Mouse (Mus musculus) heart, postnatal 0 days (tissue): ENCODE measurements around the gene Ntn4. TPM values are rescaled to one million over a fixed set of nuclear protein-coding genes. Genes with fewer than 3 reads are reported as not detected.
A peak's percentile ranks its signal among the peaks of the same experiment; 100 is the strongest.

Source experiments
- ATAC-seq: fragments of 200-750 bp; cut with Nextera tagmentation; 2 replicates; pipeline ENCODE4 v1.8.0; 2017; ENCODE audit warnings: low read depth, moderate number of reproducible peaks, moderate library complexity; ENCODE audit not compliant: insufficient read depth
- DNase-seq: peaks from one replicate; pipeline ENCODE4 v3.0.0-alpha.2; 2016; ENCODE audit warnings: low spot score
- H3K27ac ChIP-seq: fragments of 300-500 bp; sonication (generic); 2 replicates; pipeline ENCODE4 v1.5.1; 2014; ENCODE audit warnings: low read depth, mild to moderate bottlenecking
- H3K27me3 ChIP-seq: fragments of 300-500 bp; sonication (generic); 2 replicates; pipeline ENCODE4 v1.6.1; 2014; ENCODE audit warnings: low read length, mixed read lengths; ENCODE audit not compliant: control insufficient read depth, insufficient read depth
- H3K36me3 ChIP-seq: fragments of 300-500 bp; sonication (generic); replicated peaks from 2 replicates; pipeline ENCODE4 v1.6.1; 2014; ENCODE audit warnings: low read length, mixed read lengths; ENCODE audit not compliant: control insufficient read depth, insufficient read depth
- H3K4me1 ChIP-seq: fragments of 300-500 bp; sonication (generic); 2 replicates; pipeline ENCODE4 v1.6.1; 2014; ENCODE audit warnings: antibody characterized with exemption; ENCODE audit not compliant: control insufficient read depth, insufficient read depth
- H3K4me2 ChIP-seq: fragments of 300-500 bp; sonication (generic); 2 replicates; pipeline ENCODE4 v1.6.1; 2014; ENCODE audit warnings: low read depth, mild to moderate bottlenecking, low read length, moderate library complexity
- H3K4me3 ChIP-seq: fragments of 300-500 bp; sonication (generic); 2 replicates; pipeline ENCODE4 v1.5.1; 2014; ENCODE audit warnings: low read depth, low read length
- H3K9ac ChIP-seq: fragments of 300-500 bp; sonication (generic); replicated peaks from 2 replicates; pipeline ENCODE4 v1.6.1; 2014; ENCODE audit warnings: low read depth, low read length, mixed read lengths
- H3K9me3 ChIP-seq: fragments of 300-500 bp; sonication (generic); replicated peaks from 2 replicates; pipeline ENCODE4 v1.6.1; 2016; ENCODE audit warnings: low read length; ENCODE audit not compliant: control insufficient read depth
- CTCF ChIP-seq: IDR thresholded peaks from 2 replicates; pipeline ENCODE4 v1.5.1; 2016; ENCODE audit warnings: antibody characterized with exemption, control low read depth, low read depth
- EP300 ChIP-seq: IDR thresholded peaks from 2 replicates; pipeline ENCODE4 v1.6.1; 2016; ENCODE audit warnings: antibody characterized with exemption, low read depth
- WGBS: fragments of 180-500 bp; shearing (Covaris S2); extraction: QIAGEN DNeasy Blood & Tissue Kit; methylation state at CpG from one replicate; pipeline ENCODE4 v1.1.7; 2014; 5-methylcytosine and 5-hydroxymethylcytosine counted together
- polyA plus RNA-seq: library from polyadenylated mRNA; unstranded; fragments of >200 nt; fragmentation: Nextera tagmentation; extraction: Ambion mirVana; gene quantifications from 2 replicates; pipeline ENCODE4 v1.2.1, GENCODE M21; 2015
- total RNA-seq: library from RNA; depleted of rRNA; stranded (reverse); fragments of >200 nt; gene quantifications from 2 replicates; pipeline ENCODE4 v1.2.3, GENCODE M21; 2014; ENCODE audit warnings: low replicate concordance; rRNA removed

Ntn4 gene
- total and polyA plus RNA-seq, 2 experiments from 2014 or later, result 2.5 to 37.2 TPM

DNA sequence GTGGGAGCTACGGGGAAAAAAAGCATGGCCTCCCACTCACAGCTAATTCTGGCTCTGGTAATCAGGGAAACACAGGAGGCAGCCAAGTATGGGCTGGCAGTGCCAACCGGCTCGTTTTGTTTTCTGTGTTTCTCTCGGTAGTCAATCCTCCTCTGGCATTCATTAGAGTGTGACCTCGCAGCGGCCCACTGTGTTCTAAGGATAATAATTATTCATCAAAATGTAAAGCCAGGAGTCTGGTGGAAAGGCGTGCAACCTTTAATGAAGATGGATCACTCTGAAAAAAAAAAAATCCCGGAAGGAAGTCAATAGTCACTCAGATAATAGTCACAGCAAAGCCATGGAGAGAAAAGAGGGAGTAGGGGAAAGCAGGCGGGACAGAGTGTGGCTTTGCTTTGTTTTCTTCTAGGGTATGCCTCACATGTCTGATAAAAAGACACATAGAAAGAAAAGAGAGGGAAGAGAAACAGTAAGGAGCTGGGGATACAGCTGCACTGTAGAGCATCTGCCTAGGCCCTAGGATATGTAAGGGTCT, 131.5 kb downstream of the Ntn4 start:
- Histone ChIP-seq H3K4me2 (no peak overlapping the region), H3K9me3 (no peaks in the 10 kb centered on the region), H3K4me1 (no peaks in the 10 kb centered on the region; the same call in 1 of the 2 replicates), H3K27ac (0 out of 2 replicates have a peak overlapping the region, but pooled peaks have one; percentile 19), H3K9ac (no peak overlapping the region), H3K4me3 (no peak overlapping the region), H3K36me3 (no peaks in the 10 kb centered on the region), H3K27me3 (no peaks in the 10 kb centered on the region)
- TF ChIP-seq EP300, result no peak
- no peak for TF ChIP-seq CTCF
- WGBS, result 39% methylated on average over 9 of the region's 9 CpGs
- ATAC-seq (peak; percentile 47; the same call in 1 of the 2 replicates), DNase-seq (peak; percentile 22)

DNA sequence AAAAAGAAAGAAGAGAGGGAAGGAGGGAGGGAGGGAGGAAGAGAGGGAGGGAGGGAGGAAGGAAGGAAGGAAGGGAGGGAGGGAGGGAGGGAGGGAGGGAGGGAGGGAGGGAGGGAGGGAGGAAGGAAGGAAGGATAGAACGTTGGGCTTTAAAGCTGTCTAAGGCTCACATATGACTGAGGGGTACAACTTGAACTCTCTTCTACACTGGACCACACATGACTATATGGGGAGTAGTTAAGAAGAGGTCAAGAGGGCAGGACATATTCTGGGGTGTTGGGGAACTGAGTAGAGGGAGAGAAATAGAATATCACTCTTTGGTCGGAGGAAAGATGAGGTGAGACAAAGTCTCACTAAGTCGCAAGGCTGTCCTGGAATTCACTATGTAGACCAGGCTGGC, 132.0 kb downstream of the Ntn4 start:
- no peak for TF ChIP-seq EP300
- TF ChIP-seq CTCF, result no peak
- H3K9me3 ChIP-seq, result no peaks in the 10 kb centered on the region
- DNase-seq (no peak), ATAC-seq (no peak)
- H3K36me3 ChIP-seq, result no peaks in the 10 kb centered on the region
- no peaks in the 10 kb centered on the region; the same call in 1 of the 2 replicates for H3K4me1 ChIP-seq
- 75% methylated on average over 3 of the region's 3 CpGs for WGBS
- H3K27ac ChIP-seq, result no peak overlapping the region
- H3K9ac ChIP-seq, result no peak overlapping the region
- H3K27me3 ChIP-seq, result no peaks in the 10 kb centered on the region
- no peak overlapping the region for H3K4me2 ChIP-seq
- H3K4me3 ChIP-seq, result no peak overlapping the region

- no peak for DNase-seq
- ATAC-seq, result no peak
- no peak overlapping the region for H3K9ac ChIP-seq
- no peaks in the 10 kb centered on the region for H3K4me1 ChIP-seq
- no peak overlapping the region for H3K4me3 ChIP-seq
- H3K4me2 ChIP-seq, result no peak overlapping the region
- H3K27me3 ChIP-seq, result no peaks in the 10 kb centered on the region
- H3K27ac ChIP-seq, result no peak overlapping the region
- no peaks in the 10 kb centered on the region for H3K36me3 ChIP-seq
- TF ChIP-seq EP300 (no peak), CTCF (no peak)
- WGBS, result 31% methylated on average over 5 of the region's 5 CpGs
- H3K9me3 ChIP-seq, result no peaks in the 10 kb centered on the region
Observed at GRCm38 (mm10) chr10:93776731-93777151, 136.3 kb downstream of the Ntn4 start.

DNA sequence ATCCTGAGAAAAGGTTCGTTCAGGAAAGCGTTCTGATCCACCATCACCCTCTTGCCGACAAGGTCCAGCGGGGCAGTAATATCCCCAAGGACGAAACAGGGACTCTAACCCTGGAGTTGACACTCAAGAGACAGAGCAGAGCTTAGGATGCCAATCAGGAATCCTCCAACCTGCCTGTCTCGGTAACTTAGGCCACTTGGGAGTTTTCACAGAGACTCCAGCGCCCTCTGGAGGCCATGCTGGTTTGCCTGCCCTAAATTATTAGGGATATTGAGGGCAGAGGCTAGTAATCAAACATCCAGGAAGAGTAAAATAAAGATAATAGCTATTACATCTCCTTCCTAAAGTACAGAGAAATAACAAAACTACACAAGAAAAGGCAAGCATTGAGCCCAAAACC, 136.9 kb downstream of the Ntn4 start:
- DNase-seq (peak; percentile 24), ATAC-seq (no peak)
- Histone ChIP-seq H3K4me2 (no peak overlapping the region), H3K27ac (no peak overlapping the region), H3K4me3 (no peak overlapping the region), H3K27me3 (no peaks in the 10 kb centered on the region), H3K9ac (no peak overlapping the region), H3K9me3 (no peaks in the 10 kb centered on the region), H3K36me3 (no peaks in the 10 kb centered on the region), H3K4me1 (no peaks in the 10 kb centered on the region)
- WGBS, result 44% methylated on average over 7 of the region's 7 CpGs
- TF ChIP-seq EP300, result no peak
- TF ChIP-seq CTCF, result peak; percentile 74

DNA sequence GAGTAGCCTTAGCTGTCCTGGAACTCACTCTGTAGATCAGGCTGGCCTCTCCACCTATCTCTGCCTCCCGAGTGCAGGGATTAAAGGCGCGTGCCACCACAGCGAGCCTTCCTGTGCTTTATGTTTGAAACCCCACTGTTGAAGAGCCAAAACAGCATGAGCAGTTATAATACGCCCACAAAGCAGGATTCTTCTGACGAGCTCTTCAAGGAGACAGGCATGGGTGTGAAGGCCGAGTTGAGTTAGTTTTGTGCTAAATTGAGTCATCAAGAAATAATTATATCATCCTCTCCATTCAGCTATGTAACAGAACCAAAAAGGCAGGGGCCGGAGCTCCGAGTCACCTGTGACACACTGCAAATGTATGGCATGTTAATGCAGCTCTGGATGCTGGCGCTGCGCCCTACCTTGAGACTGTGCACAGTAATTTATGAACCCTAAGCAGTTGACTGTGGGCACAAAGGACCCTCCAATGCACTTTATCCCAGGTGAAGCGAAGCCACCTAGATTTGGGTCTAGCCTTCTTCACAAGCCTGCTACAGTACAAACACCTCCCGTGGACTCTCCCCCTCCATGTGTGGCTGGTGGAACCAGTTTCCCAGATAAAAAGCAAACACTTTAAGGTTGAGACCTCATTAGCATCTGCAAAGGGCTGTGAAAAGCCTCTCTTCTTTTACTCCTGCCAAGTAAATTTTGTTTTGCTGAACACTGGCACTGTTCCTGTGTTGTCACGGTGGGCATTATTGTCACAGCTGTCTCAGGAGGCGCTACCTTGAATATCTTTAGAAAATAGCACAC, 142.9 kb downstream of the Ntn4 start:
- no peak overlapping the region for H3K4me2 ChIP-seq
- no peaks in the 10 kb centered on the region for H3K36me3 ChIP-seq
- no peak overlapping the region for H3K27ac ChIP-seq
- WGBS, result 67% methylated on average over 15 of the region's 15 CpGs
- H3K9ac ChIP-seq, result no peak overlapping the region
- TF ChIP-seq CTCF (no peak), EP300 (no peak)
- ATAC-seq (no peak), DNase-seq (no peak)
- H3K4me3 ChIP-seq, result no peak overlapping the region
- H3K27me3 ChIP-seq, result no peaks in the 10 kb centered on the region
- no peaks in the 10 kb centered on the region for H3K4me1 ChIP-seq
- no peaks in the 10 kb centered on the region for H3K9me3 ChIP-seq

Other genes with a start within 250 kb of the Ntn4 start
- gene Lta4h, start 187.3 kb upstream of the Ntn4 start, total RNA-seq, result 92.1 and 126 TPM in 2 replicates
- 137 and 144 TPM in 2 replicates for gene Lta4h, start 187.3 kb upstream of the Ntn4 start, polyA plus RNA-seq
- not detected in 2 replicates for gene Hal, start 151.9 kb upstream of the Ntn4 start, total RNA-seq
- not detected in 2 replicates for gene Hal, start 151.9 kb upstream of the Ntn4 start, polyA plus RNA-seq
- gene Amdhd1, start 100.6 kb upstream of the Ntn4 start, total RNA-seq, result not detected in 2 replicates
- 0.04 TPM in 1 of 2 replicates, not detected in the other for gene Amdhd1, start 100.6 kb upstream of the Ntn4 start, polyA plus RNA-seq
- not detected in 2 replicates for gene Ccdc38, start 100.0 kb upstream of the Ntn4 start, total RNA-seq
- gene Ccdc38, start 100.0 kb upstream of the Ntn4 start, polyA plus RNA-seq, result 0.10 and 0.11 TPM in 2 replicates
- 13.7 and 35.4 TPM in 2 replicates for gene Snrpf, start 51.0 kb upstream of the Ntn4 start, total RNA-seq
- gene Snrpf, start 51.0 kb upstream of the Ntn4 start, polyA plus RNA-seq, result 55.7 and 59.4 TPM in 2 replicates
- gene Usp44, start 190.9 kb downstream of the Ntn4 start, total RNA-seq, result not detected in 2 replicates
- gene Usp44, start 190.9 kb downstream of the Ntn4 start, polyA plus RNA-seq, result not detected in 2 replicates